Mouse (Mus musculus): ENCODE measurements around the gene Rap1gap.

GRCm38 (mm10) chr4:137762886-137763285, 98.4 kb downstream of the Rap1gap start:
- TF ChIP-seq CTCF (IDR thresholded peaks at IDR 0.05), result no peak
- no peak for TF ChIP-seq EP300 (IDR thresholded peaks at IDR 0.05)
